Mouse (Mus musculus): ENCODE data around the gene H2-T23. TPM values are rescaled to one million over a fixed set of nuclear protein-coding genes. Genes with fewer than 3 reads are reported as not detected.

H2-T23 gene
- polyA plus RNA-seq, 1 experiment from 2014 or later: 7.2 TPM

Other genes with a start within 250 kb of the H2-T23 start
- 21.9 and 31.7 TPM in 2 replicates for gene Ier3, start 211.2 kb downstream of the H2-T23 start, polyA plus RNA-seq (2015; fragmentation: Nextera tagmentation; extraction: Ambion mirVana)
- gene Flot1, start 209.6 kb downstream of the H2-T23 start, polyA plus RNA-seq (2015; fragmentation: Nextera tagmentation; extraction: Ambion mirVana): 57.8 and 65.1 TPM in 2 replicates
- 877 and 940 TPM in 2 replicates for gene Tubb5, start 194.5 kb downstream of the H2-T23 start, polyA plus RNA-seq (2015; fragmentation: Nextera tagmentation; extraction: Ambion mirVana)
- gene Mdc1, start 191.3 kb downstream of the H2-T23 start, polyA plus RNA-seq (2015; fragmentation: Nextera tagmentation; extraction: Ambion mirVana): 20.6 and 22.3 TPM in 2 replicates
- gene Nrm, start 171.5 kb downstream of the H2-T23 start, polyA plus RNA-seq (2015; fragmentation: Nextera tagmentation; extraction: Ambion mirVana): 65.6 and 67.9 TPM in 2 replicates
- gene Ppp1r18, start 167.3 kb downstream of the H2-T23 start, polyA plus RNA-seq (2015; fragmentation: Nextera tagmentation; extraction: Ambion mirVana): 23.3 and 26.5 TPM in 2 replicates
- gene Dhx16, start 153.0 kb downstream of the H2-T23 start, polyA plus RNA-seq (2015; fragmentation: Nextera tagmentation; extraction: Ambion mirVana): 40.2 and 42.4 TPM in 2 replicates
- gene 2310061I04Rik, start 135.4 kb downstream of the H2-T23 start, polyA plus RNA-seq (2015; fragmentation: Nextera tagmentation; extraction: Ambion mirVana): 15.6 TPM in 2 replicates
- gene Atat1, start 122.8 kb downstream of the H2-T23 start, polyA plus RNA-seq (2015; fragmentation: Nextera tagmentation; extraction: Ambion mirVana): 62.6 and 62.7 TPM in 2 replicates
- gene Mrps18b, start 116.5 kb downstream of the H2-T23 start, polyA plus RNA-seq (2015; fragmentation: Nextera tagmentation; extraction: Ambion mirVana): 67.5 and 73.1 TPM in 2 replicates
- 38.0 and 40.5 TPM in 2 replicates for gene Ppp1r10, start 116.4 kb downstream of the H2-T23 start, polyA plus RNA-seq (2015; fragmentation: Nextera tagmentation; extraction: Ambion mirVana)
- gene Abcf1, start 63.1 kb downstream of the H2-T23 start, polyA plus RNA-seq (2015; fragmentation: Nextera tagmentation; extraction: Ambion mirVana): 70.6 and 82.5 TPM in 2 replicates
- 43.1 and 44.7 TPM in 2 replicates for gene Gnl1, start 53.0 kb downstream of the H2-T23 start, polyA plus RNA-seq (2015; fragmentation: Nextera tagmentation; extraction: Ambion mirVana)
- 27.5 and 29.7 TPM in 2 replicates for gene Prr3, start 52.6 kb downstream of the H2-T23 start, polyA plus RNA-seq (2015; fragmentation: Nextera tagmentation; extraction: Ambion mirVana)
- 2.0 and 2.2 TPM in 2 replicates for gene H2-T24, start 12.3 kb downstream of the H2-T23 start, polyA plus RNA-seq (2015; fragmentation: Nextera tagmentation; extraction: Ambion mirVana)
- gene H2-T22, start 9.9 kb upstream of the H2-T23 start, polyA plus RNA-seq (2015; fragmentation: Nextera tagmentation; extraction: Ambion mirVana): 18.8 and 19.4 TPM in 2 replicates
- not detected in 2 replicates for gene Gm6034, start 10.1 kb upstream of the H2-T23 start, polyA plus RNA-seq (2015; fragmentation: Nextera tagmentation; extraction: Ambion mirVana)
- gene Gm11127, start 25.5 kb upstream of the H2-T23 start, polyA plus RNA-seq (2015; fragmentation: Nextera tagmentation; extraction: Ambion mirVana): not detected in 2 replicates
- not detected in 2 replicates for gene Gm19684, start 88.8 kb upstream of the H2-T23 start, polyA plus RNA-seq (2015; fragmentation: Nextera tagmentation; extraction: Ambion mirVana)
- gene Gm7030, start 96.6 kb upstream of the H2-T23 start, polyA plus RNA-seq (2015; fragmentation: Nextera tagmentation; extraction: Ambion mirVana): not detected in 2 replicates
- gene Gm8909, start 135.7 kb upstream of the H2-T23 start, polyA plus RNA-seq (2015; fragmentation: Nextera tagmentation; extraction: Ambion mirVana): 24.5 and 27.5 TPM in 2 replicates
- gene H2-T3, start 157.4 kb upstream of the H2-T23 start, polyA plus RNA-seq (2015; fragmentation: Nextera tagmentation; extraction: Ambion mirVana): 0.80 and 1.1 TPM in 2 replicates
- gene Rpp21, start 225.2 kb upstream of the H2-T23 start, polyA plus RNA-seq (2015; fragmentation: Nextera tagmentation; extraction: Ambion mirVana): 193 and 196 TPM in 2 replicates
- gene Trim39, start 239.4 kb upstream of the H2-T23 start, polyA plus RNA-seq (2015; fragmentation: Nextera tagmentation; extraction: Ambion mirVana): 16.8 and 17.4 TPM in 2 replicates